Mouse (Mus musculus) ES-Bruce4 (cell line): Measurements from ENCODE around the gene Sh3glb1. TPM values are rescaled to one million over a fixed set of nuclear protein-coding genes. Genes with fewer than 3 reads are reported as not detected.
A peak's percentile ranks its signal among the peaks of the same experiment; 100 is the strongest.

Experiments
- H3K27ac ChIP-seq: 2 replicates; pipeline ENCODE4 v1.5.1; 2012; ENCODE audit warnings: low read length, inconsistent platforms; ENCODE audit not compliant: insufficient read depth
- H3K27me3 ChIP-seq: 2 replicates; pipeline ENCODE4 v1.6.1; 2012; ENCODE audit warnings: mild to moderate bottlenecking, low read length, inconsistent platforms; ENCODE audit not compliant: control insufficient read depth, poor library complexity, insufficient read depth, severe bottlenecking
- H3K36me3 ChIP-seq: 2 replicates; pipeline ENCODE4 v1.6.1; 2012; ENCODE audit warnings: inconsistent platforms, mild to moderate bottlenecking, low read length, moderate library complexity; ENCODE audit not compliant: control insufficient read depth, poor library complexity, insufficient read depth, severe bottlenecking
- H3K4me1 ChIP-seq: one replicate; pipeline ENCODE4 v1.8.1; 2011; ENCODE audit warnings: low read length; ENCODE audit not compliant: control insufficient read depth, insufficient read depth
- H3K4me3 ChIP-seq: 2 replicates; pipeline ENCODE4 v1.5.1; 2011; ENCODE audit warnings: low read depth, mild to moderate bottlenecking, low read length
- H3K9ac ChIP-seq: 2 replicates; pipeline ENCODE4 v1.6.1; 2012; ENCODE audit warnings: low read depth, mild to moderate bottlenecking, inconsistent platforms; ENCODE audit not compliant: poor library complexity, severe bottlenecking
- H3K9me3 ChIP-seq: replicated peaks from 2 replicates; pipeline ENCODE4 v1.6.1; 2012; ENCODE audit warnings: mild to moderate bottlenecking, low read length, inconsistent platforms; ENCODE audit not compliant: control insufficient read depth, poor library complexity, insufficient read depth, severe bottlenecking
- CTCF ChIP-seq: IDR thresholded peaks from one replicate; pipeline ENCODE4 v1.8.1; 2011; ENCODE audit warnings: low read depth, low read length
- EP300 ChIP-seq: IDR thresholded peaks from 2 replicates; pipeline ENCODE4 v1.6.1; 2011; ENCODE audit warnings: low read depth, low read length; ENCODE audit not compliant: insufficient read depth
- POLR2A ChIP-seq: IDR thresholded peaks from one replicate; pipeline ENCODE4 v1.8.1; 2011; ENCODE audit warnings: low read length; ENCODE audit not compliant: insufficient read depth
- polyA plus RNA-seq: library from polyadenylated mRNA; stranded (reverse); fragments of >200 nt; gene quantifications from 2 replicates; pipeline ENCODE4 v1.2.4, GENCODE M21; 2011; ENCODE audit warnings: low read depth; ENCODE audit not compliant: missing spikeins, insufficient read depth, insufficient read length

Sh3glb1 gene
- polyA plus RNA-seq, 1 experiment = 115 TPM

DNA sequence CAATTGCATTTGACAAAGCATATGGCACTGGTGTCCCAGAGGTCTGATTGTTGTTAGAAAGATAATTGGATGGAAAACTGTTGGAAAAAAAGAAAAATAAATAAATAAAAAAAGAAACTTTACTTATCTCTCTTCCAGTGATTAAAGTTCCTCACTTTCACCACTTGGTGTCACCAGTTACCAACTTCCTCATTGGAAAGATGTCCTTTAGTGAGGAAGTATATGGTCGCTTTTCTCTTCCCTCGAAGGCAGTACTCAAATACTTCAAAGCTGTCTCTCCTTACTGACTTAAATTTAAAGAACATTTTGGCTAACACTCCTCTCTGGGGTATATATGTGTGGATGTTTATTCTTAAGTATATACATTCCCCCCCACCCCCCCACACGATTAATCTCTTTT is 28.1 kb downstream of the Sh3glb1 start:
- H3K9me3 ChIP-seq = no peaks in the 10 kb centered on the region
- no peak overlapping the region for H3K9ac ChIP-seq
- H3K36me3 ChIP-seq = peaks cover 10% of the 10 kb centered on the region; the same call in 1 of the 2 replicates
- TF ChIP-seq EP300 (no peak), POLR2A (no peak), CTCF (no peak)
- no peak overlapping the region for H3K4me3 ChIP-seq
- H3K27me3 ChIP-seq = no peaks in the 10 kb centered on the region
- H3K4me1 ChIP-seq = no peaks in the 10 kb centered on the region
- no peak overlapping the region for H3K27ac ChIP-seq

DNA sequence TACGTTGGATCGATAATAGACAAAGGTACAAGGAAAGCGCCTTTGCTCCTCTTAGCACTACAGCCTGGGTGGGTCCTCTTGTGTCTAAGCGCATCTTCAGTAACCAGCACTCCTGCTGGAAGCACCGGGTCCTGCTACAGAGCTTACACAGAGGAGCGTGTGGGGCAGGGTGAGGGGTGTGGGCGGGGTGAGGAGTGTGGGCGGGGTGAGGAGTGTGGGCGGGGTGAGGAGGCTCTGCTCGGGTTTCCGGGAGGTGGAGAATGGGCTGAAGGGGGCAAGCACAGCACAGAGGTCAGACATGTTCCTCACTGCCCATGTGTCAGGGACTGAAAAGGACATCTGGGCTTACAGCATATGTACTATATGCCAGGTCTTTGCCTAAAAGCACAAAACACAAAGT is 30.9 kb downstream of the Sh3glb1 start:
- no peak overlapping the region for H3K9ac ChIP-seq
- TF ChIP-seq POLR2A (peak; percentile 71), CTCF (no peak), EP300 (peak; percentile 50; the same call in 1 of the 2 replicates)
- H3K4me3 ChIP-seq = no peak overlapping the region

DNA sequence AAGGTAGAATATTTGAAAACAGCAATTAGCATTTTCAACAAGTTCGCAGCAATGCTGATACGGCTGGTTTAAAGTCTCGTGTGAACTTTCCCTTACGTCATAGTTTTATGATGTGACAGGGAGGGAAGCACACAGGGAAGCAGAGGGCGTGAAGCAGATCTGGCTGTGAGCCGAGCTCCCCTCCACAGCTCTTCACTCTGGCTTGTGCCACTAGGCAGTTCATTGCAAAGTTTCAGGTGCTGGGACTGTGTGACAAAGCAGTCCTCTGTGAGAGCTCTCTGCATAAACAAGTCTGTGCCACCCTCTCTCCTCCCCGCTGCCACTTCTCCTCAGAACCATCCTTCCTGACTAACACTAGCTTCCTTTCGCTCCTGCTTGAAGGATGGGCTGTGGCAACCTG is 31.9 kb downstream of the Sh3glb1 start:
- no peak for TF ChIP-seq EP300
- TF ChIP-seq POLR2A = no peak
- TF ChIP-seq CTCF = no peak
- H3K27me3 ChIP-seq = no peaks in the 10 kb centered on the region
- no peak overlapping the region for H3K9ac ChIP-seq
- H3K4me1 ChIP-seq = no peaks in the 10 kb centered on the region
- no peak overlapping the region for H3K4me3 ChIP-seq
- peaks cover 2% of the 10 kb centered on the region; the same call in 1 of the 2 replicates for H3K36me3 ChIP-seq
- no peaks in the 10 kb centered on the region for H3K9me3 ChIP-seq
- no peak overlapping the region for H3K27ac ChIP-seq

More for the DNA sequence above, 30.9 kb downstream of the Sh3glb1 start:
- no peak overlapping the region for H3K27ac ChIP-seq
- no peaks in the 10 kb centered on the region for H3K4me1 ChIP-seq
- H3K36me3 ChIP-seq = peaks cover 2% of the 10 kb centered on the region; the same call in 1 of the 2 replicates
- H3K27me3 ChIP-seq = no peaks in the 10 kb centered on the region
- no peaks in the 10 kb centered on the region for H3K9me3 ChIP-seq

DNA sequence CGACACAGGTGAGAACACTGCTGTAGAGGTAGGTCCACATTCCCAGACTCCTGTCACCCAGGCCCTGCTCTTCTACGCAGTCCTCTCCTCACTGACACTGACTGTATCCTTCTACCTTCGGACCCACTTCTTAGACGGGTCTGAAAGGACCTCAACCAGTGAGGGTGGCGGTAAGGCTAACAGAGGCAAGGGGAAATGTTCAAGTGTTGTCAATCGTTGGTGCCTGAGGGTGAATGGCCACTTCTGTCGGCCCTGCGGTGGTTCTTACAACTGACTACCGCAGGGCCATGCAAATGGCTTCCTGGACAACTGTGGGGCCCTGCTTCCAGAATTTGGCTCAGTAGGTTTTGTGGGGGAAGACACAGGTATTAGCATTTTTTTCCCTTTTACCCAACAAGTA is 32.5 kb downstream of the Sh3glb1 start:
- Histone ChIP-seq H3K9ac (no peak overlapping the region), H3K27me3 (no peaks in the 10 kb centered on the region), H3K4me3 (no peak overlapping the region), H3K27ac (no peak overlapping the region), H3K36me3 (0 out of 2 replicates have a peak, but pooled peaks cover 2% of the 10 kb centered on the region), H3K9me3 (no peaks in the 10 kb centered on the region), H3K4me1 (no peaks in the 10 kb centered on the region)
- TF ChIP-seq POLR2A (no peak), CTCF (no peak), EP300 (no peak)

DNA sequence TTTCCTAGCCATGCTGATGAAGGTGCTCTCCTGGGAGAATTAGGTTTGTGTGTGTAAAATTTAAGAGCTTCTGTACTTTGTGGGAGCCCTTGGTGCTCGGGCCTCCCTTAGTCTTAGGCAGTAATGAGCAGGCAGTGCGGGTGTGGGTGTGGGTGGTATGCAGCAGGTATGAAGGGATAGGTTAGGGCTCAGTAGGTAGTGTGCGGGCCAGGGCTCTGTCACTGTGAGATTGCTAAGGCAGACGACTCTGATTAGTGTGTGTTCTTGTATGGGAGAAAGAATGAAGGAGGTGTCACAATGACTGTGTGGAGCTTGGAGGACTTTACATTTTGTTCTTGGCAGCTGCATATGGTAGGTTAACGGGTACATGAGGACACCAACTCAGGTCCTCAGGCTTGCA is 34.0 kb downstream of the Sh3glb1 start:
- no peaks in the 10 kb centered on the region for H3K4me1 ChIP-seq
- H3K9me3 ChIP-seq = no peaks in the 10 kb centered on the region
- no peak overlapping the region for H3K4me3 ChIP-seq
- TF ChIP-seq POLR2A (no peak), CTCF (no peak), EP300 (no peak)
- no peaks in the 10 kb centered on the region for H3K36me3 ChIP-seq
- no peaks in the 10 kb centered on the region for H3K27me3 ChIP-seq
- H3K27ac ChIP-seq = no peak overlapping the region
- H3K9ac ChIP-seq = no peak overlapping the region

DNA sequence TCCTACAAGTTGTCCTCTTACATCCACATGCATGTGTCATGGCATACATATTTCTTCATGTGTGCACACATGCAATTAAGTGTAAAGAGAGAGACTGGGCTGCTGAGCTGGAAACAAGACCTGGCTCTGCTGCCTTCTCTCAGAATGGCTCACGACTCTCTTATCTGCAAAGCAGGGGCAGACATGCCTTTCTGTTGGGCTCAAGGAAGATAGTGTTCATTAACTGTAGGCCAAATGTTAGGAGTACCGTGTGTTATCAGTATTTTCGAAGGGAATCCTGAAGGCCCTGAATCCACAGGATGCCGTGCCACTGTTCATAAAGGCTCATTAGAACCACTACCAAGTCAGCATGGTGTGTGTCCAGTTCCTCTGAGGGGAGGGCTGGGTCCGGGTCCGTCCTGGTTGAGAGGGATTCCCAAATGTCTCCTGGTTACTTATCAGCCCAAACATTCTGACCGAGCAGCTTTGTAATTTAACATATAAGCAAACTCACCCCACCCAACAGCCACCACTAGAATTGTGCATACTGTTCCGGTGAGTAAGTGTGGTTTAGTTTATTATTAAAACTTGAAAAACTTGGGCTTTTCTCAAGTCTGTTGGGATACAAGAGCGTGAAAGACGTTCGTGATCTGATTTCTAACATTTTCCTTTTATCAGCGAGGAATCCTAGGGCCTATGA is 36.9 kb downstream of the Sh3glb1 start:
- TF ChIP-seq EP300 = no peak
- TF ChIP-seq POLR2A = no peak
- TF ChIP-seq CTCF = no peak
- Histone ChIP-seq H3K36me3 (no peaks in the 10 kb centered on the region), H3K27me3 (no peaks in the 10 kb centered on the region)

More for the DNA sequence above, 36.9 kb downstream of the Sh3glb1 start:
- Histone ChIP-seq H3K9me3 (no peaks in the 10 kb centered on the region), H3K27ac (no peak overlapping the region), H3K9ac (no peak overlapping the region), H3K4me1 (no peaks in the 10 kb centered on the region), H3K4me3 (no peak overlapping the region)
